Mouse (Mus musculus) liver, postnatal 0 days (tissue): ENCODE results near the gene Bphl.

Experiments used
- CTCF ChIP-seq: sonication (generic); IDR thresholded peaks from 2 replicates; pipeline ENCODE4 v1.5.1; 2016; ENCODE audit warnings: antibody characterized with exemption, low read depth
- EP300 ChIP-seq: IDR thresholded peaks from 2 replicates; pipeline ENCODE4 v1.6.1; 2016; ENCODE audit warnings: antibody characterized with exemption, low read depth, mild to moderate bottlenecking

DNA sequence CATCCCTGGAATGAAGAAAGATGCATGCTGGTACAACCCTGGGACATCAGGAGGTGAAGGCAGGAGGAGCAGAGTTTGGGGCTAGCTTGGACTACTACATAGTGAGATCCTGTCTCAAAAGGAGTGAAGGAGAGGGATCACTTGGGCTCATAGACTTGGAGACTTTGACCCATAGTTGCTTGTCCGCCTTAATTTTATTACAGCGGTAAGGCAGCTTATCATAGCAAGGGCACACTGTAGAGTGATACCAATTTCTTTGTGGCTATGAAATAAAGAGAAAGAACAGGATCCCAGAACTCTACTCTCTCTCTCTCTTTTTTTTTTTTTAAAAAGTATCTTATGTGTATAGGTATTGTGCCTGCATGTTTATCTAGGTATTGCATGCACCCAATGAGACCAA, 83.1 kb downstream of the Bphl start:
- TF ChIP-seq CTCF (no peak), EP300 (no peak)
